Mouse (Mus musculus) embryonic facial prominence, embryonic 13.5 days (tissue): Measurements from ENCODE around the gene Col26a1. TPM values are rescaled to one million over a fixed set of nuclear protein-coding genes. Genes with fewer than 3 reads are reported as not detected.

Source experiments
- ATAC-seq: fragments of 200-750 bp; cut with Nextera tagmentation; 2 replicates; pipeline ENCODE4 v1.8.0; 2017; ENCODE audit warnings: low read depth; ENCODE audit not compliant: insufficient number of reproducible peaks, insufficient read depth, low FRiP score, low TSS enrichment
- H3K27ac ChIP-seq: fragments of 300-500 bp; sonication (generic); 2 replicates; pipeline ENCODE4 v1.5.1; 2015; ENCODE audit warnings: moderate library complexity, mild to moderate bottlenecking, inconsistent platforms
- H3K27me3 ChIP-seq: fragments of 300-500 bp; sonication (generic); 2 replicates; pipeline ENCODE4 v1.6.1; 2015; ENCODE audit warnings: mild to moderate bottlenecking, inconsistent platforms
- H3K36me3 ChIP-seq: fragments of 300-500 bp; sonication (generic); 2 replicates; pipeline ENCODE4 v1.6.1; 2015; ENCODE audit warnings: mild to moderate bottlenecking, inconsistent platforms
- H3K4me1 ChIP-seq: fragments of 300-500 bp; sonication (generic); 2 replicates; pipeline ENCODE4 v1.6.1; 2015; ENCODE audit warnings: inconsistent platforms
- H3K4me2 ChIP-seq: fragments of 300-500 bp; sonication (generic); 2 replicates; pipeline ENCODE4 v1.6.1; 2015; ENCODE audit warnings: moderate library complexity, mild to moderate bottlenecking, inconsistent platforms
- H3K4me3 ChIP-seq: fragments of 300-500 bp; sonication (generic); 2 replicates; pipeline ENCODE4 v1.5.1; 2015; ENCODE audit warnings: mild to moderate bottlenecking, inconsistent platforms
- H3K9ac ChIP-seq: fragments of 300-500 bp; sonication (generic); 2 replicates; pipeline ENCODE4 v1.6.1; 2015; ENCODE audit warnings: mild to moderate bottlenecking, inconsistent platforms
- H3K9me3 ChIP-seq: fragments of 300-500 bp; sonication (generic); 2 replicates; pipeline ENCODE4 v1.6.1; 2016; ENCODE audit warnings: inconsistent platforms
- whole genome bisulfite sequencing: fragments of 180-500 bp; shearing (Covaris S2); methylation state at CpG from one replicate; pipeline ENCODE4 v1.1.7; 2015; ENCODE audit warnings: mixed read lengths; 5-methylcytosine and 5-hydroxymethylcytosine counted together
- polyA plus RNA-seq: library from polyadenylated mRNA; unstranded; fragments of >200 nt; fragmentation: Nextera tagmentation; extraction: Ambion mirVana; gene quantifications from 2 replicates; pipeline ENCODE4 v1.2.1, GENCODE M21; 2015

The Col26a1 gene
- 273 and 319 TPM in 2 replicates for polyA plus RNA-seq

DNA sequence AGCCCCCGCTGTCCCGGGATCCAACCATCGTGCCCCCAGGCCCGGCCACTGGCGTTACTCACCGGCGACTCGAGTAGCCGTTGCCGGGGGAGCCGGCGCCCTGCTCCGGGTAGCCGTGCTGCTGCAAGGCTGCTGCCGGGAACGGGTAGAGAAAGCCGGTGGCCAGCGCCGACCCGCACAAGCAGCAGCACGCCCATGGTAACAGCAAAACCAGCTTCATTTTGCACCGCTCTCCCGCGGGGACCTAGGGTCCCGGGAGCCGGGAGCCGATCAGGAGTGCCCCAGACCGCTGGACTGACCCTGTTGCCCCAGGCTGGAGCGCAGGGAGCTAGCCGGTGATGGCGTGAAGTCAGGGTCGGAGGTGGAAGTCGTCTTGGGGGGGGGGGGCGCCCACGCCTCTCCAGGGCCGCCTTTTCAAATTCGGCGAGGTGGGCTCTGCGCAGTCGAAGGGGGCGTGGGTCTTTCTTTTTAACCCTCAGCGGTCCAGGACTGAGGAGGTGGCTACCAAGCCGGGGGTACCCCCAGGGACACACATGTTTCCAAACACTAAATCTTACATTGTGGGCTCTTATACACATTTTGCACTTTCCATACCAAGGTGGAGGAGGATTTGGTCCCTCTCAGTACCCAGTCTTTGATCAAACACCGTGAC is at the start of gene Col26a1:
Col26a1 (minus strand) TSS at position 422 of the 652 bp plus-strand sequence.
- no peaks in the 10 kb centered on the region; the same call in 1 of the 2 replicates for H3K27me3 ChIP-seq
- no peaks in the 10 kb centered on the region for H3K9me3 ChIP-seq
- peak within 1 kb of the TSS; percentile 94 for H3K27ac ChIP-seq
- peak; percentile 48; the same call in 1 of the 2 replicates for ATAC-seq
- 1% methylated on average over 44 of the region's 44 CpGs for WGBS
- H3K4me3 ChIP-seq, result peak within 1 kb of the TSS; percentile 89
- peaks cover 54% of the 10 kb centered on the region for H3K4me1 ChIP-seq
- peaks cover 17% of the 10 kb centered on the region; the same call in 1 of the 2 replicates for H3K36me3 ChIP-seq
- peak within 1 kb of the TSS; percentile 72 for H3K4me2 ChIP-seq
- peak within 1 kb of the TSS; percentile 95 for H3K9ac ChIP-seq

DNA sequence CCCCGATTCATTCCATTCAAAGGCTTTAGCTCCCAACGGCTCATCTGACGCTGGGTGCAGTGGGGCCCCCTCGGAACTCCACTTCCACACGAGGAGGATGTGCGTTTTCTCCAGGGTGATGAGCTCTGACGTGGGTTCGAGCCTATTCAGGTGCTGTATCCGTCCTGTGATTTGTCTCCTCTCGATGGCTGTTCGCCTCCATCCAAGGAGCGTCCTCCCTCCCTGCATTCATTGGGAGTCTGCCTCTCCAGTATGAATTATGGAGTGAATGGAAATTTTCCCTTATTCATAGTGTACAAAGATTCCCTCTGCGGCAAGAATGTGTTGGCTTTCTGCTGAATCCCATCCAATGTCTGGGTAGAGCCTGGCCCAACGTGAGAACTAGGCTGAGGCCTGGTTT is 48.9 kb upstream of the Col26a1 start:
- 81% methylated on average over 14 of the region's 14 CpGs for WGBS
- peaks cover 5% of the 10 kb centered on the region for H3K4me1 ChIP-seq
- no peak overlapping the region for H3K9ac ChIP-seq
- H3K4me2 ChIP-seq, result no peak overlapping the region
- H3K36me3 ChIP-seq, result peaks cover 10% of the 10 kb centered on the region; the same call in 1 of the 2 replicates
- H3K9me3 ChIP-seq, result no peaks in the 10 kb centered on the region
- no peak overlapping the region for H3K4me3 ChIP-seq
- no peak for ATAC-seq
- no peaks in the 10 kb centered on the region for H3K27me3 ChIP-seq
- H3K27ac ChIP-seq, result no peak overlapping the region

DNA sequence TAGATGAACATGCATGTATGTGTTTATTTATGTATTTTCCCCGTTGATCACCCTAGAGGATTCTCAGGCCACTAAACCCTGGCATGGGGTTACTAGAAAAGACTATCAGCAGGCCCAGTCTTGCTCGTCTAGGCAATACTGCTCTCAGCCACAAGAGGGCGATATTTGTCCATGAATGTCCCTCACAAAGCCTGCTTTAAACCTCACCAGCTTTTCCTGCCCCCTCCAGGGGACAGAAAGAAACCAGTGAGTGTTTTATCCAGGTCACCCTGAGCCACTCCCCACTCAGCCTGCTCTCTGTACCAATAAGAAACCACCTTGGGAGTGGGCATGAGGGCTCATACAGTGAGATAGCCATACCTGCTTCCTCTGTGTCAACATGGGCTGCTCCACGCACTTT is 46.1 kb upstream of the Col26a1 start:
- Histone ChIP-seq H3K4me1 (peaks cover 5% of the 10 kb centered on the region), H3K4me2 (no peak overlapping the region), H3K4me3 (no peak overlapping the region), H3K9me3 (no peaks in the 10 kb centered on the region), H3K27ac (no peak overlapping the region), H3K9ac (peak overlapping the region; percentile 46; the same call in 1 of the 2 replicates), H3K27me3 (no peaks in the 10 kb centered on the region), H3K36me3 (peaks cover 23% of the 10 kb centered on the region)
- ATAC-seq, result peak; percentile 63; the same call in 1 of the 2 replicates
- 17% methylated on average over 4 of the region's 4 CpGs for WGBS

DNA sequence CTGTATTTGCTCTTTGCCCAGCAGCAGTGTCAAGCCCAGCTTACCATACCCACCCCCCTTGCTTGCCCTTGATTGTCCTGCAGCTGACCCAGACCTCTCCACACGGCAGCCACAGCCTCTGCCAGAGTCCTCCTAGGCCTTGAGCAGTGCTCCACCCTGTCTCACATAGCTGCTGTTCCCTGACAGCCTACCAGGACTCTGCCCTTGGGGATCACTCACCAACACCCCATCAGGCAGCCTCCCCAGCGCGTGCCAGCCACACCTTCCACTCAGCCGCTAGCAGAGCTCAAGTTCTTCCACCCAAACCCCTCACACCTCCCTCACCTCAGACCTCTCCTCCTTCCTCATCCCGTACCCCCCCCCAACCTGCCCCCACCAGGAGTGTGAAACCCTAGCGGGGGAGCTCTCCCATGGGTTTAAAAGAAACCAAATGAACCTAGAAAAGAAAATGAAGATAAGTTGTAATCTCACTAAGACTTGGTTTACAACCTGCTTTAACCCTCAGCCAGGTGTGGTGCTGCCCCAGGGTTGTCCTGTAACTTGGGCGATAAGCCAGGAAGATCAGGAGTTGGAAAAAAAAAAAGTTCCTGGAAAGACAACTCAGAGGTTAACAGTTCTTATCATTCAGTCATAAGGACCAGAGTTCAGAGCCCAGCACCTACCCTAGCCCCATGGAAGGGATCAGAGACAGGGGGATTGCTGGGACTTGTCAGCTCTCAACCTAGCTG is 40.9 kb upstream of the Col26a1 start:
- ATAC-seq, result no peak
- H3K9ac ChIP-seq, result no peak overlapping the region
- H3K4me2 ChIP-seq, result no peak overlapping the region
- H3K27ac ChIP-seq, result no peak overlapping the region
- no peaks in the 10 kb centered on the region for H3K27me3 ChIP-seq
- WGBS, result 68% methylated on average over 7 of the region's 7 CpGs
- peaks cover 17% of the 10 kb centered on the region for H3K36me3 ChIP-seq
- H3K4me1 ChIP-seq, result peaks cover 5% of the 10 kb centered on the region; the same call in 1 of the 2 replicates
- H3K4me3 ChIP-seq, result no peak overlapping the region
- H3K9me3 ChIP-seq, result no peaks in the 10 kb centered on the region

DNA sequence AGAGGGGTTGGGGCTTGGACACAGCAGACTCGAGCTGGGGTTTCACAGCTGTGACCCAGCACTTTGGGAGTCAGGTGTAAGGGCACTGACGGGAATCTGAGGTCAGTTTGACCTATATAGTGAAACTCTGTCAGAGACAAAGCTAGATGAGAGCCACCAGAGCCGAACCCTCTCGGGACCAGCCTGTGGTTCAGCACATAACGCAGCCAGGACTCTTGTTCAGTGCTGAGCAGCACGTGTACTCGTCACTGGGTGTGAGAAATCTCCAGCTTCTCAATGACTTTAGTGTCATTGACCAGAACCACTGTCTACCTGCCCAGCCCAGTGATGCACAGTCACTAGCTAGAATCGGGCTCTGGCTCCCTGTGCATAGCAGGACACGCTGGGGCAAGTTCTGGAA is 39.8 kb upstream of the Col26a1 start:
- 78% methylated on average over 9 of the region's 9 CpGs for WGBS
- Histone ChIP-seq H3K4me3 (no peak overlapping the region), H3K9ac (no peak overlapping the region), H3K4me1 (peaks cover 5% of the 10 kb centered on the region; the same call in 1 of the 2 replicates), H3K36me3 (peaks cover 17% of the 10 kb centered on the region), H3K27me3 (no peaks in the 10 kb centered on the region), H3K27ac (no peak overlapping the region), H3K9me3 (no peaks in the 10 kb centered on the region), H3K4me2 (no peak overlapping the region)
- no peak for ATAC-seq

DNA sequence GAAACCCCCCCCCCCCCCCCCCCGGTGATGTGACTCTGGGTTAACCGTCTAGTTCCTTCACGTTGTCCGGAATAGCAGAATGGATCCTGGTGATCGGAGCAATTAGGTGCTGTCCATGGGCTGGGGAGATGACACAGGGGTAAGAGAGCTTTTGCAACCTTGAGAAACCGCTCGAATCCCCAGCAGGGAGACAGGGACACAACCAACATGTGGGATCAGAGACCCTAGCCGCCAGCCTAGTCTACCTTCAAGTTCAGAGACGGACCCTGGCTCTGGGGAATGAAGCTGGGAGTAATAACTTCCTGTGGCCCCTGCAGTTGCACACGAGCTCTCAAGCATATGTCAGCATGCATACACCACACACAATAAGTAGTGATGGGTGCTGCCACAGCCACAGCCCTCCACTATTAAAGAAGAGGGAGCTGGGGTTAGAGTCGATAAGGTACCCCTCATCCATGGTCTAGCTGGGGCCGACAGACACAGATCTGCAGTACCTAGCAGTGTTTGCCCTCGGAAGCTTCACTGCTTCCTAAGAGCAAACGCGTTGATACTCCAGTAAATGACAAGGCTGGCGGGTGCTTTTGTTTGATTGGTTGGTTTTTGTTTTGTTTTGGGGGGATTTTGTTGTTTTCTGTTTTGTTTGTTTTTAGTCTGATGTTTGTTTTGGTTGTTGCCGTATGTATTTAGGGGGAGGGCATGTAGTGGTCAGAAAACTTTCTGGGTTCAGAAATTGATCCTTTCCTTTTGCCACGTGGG is 36.7 kb upstream of the Col26a1 start:
- Histone ChIP-seq H3K36me3 (peaks cover 2% of the 10 kb centered on the region; the same call in 1 of the 2 replicates), H3K4me2 (peak overlapping the region; percentile 75), H3K4me3 (peak overlapping the region; percentile 63), H3K27ac (no peak overlapping the region), H3K27me3 (no peaks in the 10 kb centered on the region), H3K4me1 (peaks cover 5% of the 10 kb centered on the region; the same call in 1 of the 2 replicates), H3K9me3 (no peaks in the 10 kb centered on the region), H3K9ac (peak overlapping the region; percentile 81)
- no peak for ATAC-seq
- 22% methylated on average over 17 of the region's 18 CpGs for WGBS

DNA sequence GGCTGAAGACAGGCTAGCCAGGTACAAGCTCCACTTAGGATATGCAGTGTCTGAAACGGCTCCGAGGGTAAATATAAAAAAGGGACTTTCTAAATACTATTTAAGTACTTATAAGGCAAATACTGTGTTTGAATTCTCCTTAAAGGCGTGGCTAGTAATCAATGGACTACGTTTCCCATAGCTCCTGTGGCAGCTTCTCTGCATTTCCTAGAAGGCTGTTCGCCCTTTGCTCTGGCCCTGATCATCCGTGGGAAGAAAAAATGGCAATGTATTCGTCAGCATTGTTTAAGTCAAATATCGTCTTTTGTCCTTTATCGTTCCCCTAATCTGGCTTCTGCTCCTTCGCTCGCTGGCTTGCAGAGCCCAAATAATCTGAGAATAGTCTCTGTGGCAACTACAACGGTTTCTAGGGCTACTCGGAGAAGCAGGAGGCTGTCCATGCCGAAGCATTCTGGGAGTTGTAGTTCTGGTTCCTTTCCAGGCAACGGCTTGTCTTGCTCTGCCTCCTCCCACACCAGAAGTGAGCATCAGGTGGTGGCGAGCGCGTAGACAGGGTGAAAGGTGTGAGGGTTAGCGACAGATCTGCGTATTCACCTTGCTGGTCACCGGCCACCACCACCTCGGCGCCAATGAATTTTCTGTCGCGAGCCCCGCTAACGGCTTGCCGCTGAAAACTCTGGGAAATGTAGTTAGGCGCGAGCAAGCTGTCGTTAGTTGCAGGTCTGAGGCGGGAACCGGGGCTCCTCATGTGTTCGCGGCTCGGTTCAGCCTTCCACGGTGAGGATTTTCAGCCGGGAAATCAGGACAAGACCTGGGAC is 35.9 kb upstream of the Col26a1 start:
- Histone ChIP-seq H3K27me3 (no peaks in the 10 kb centered on the region), H3K9me3 (no peaks in the 10 kb centered on the region), H3K36me3 (peaks cover 6% of the 10 kb centered on the region; the same call in 1 of the 2 replicates), H3K4me1 (peaks cover 5% of the 10 kb centered on the region; the same call in 1 of the 2 replicates), H3K4me3 (peak overlapping the region; percentile 63), H3K27ac (no peak overlapping the region), H3K9ac (peak overlapping the region; percentile 81), H3K4me2 (peak overlapping the region; percentile 75)
- WGBS, result 4% methylated on average over 38 of the region's 38 CpGs
- peak; percentile 74; the same call in 1 of the 2 replicates for ATAC-seq

DNA sequence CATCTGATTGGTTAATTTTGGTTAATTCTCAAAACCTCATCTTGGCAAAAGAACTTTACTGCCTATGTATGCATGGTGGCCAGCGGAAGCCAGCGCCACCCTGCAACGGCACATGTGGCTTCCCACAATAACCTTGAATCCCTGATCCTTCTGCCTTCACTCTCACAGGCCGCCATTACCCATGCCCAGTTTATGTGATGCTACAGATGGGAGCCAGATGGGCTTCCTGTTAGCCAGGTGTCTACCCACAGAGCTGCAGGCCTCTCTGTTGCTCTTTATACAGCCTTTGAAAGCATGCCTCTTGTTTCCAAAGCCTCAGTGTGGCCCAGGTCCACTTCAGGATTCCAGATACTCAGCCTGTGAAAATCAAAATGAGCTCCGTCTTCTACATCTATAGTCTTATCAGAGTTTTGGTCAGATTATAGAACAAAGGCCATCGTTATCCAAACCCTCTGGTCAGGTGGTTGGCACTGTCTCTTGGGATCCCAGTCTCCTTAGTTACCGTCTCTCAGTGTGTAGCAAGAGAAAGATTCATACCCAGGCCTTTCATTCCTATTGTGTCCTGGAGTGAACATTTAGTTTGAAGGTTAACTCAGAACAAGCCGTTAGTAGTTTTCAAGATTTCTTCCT is 34.7 kb upstream of the Col26a1 start:
- H3K4me1 ChIP-seq, result peaks cover 5% of the 10 kb centered on the region; the same call in 1 of the 2 replicates
- H3K27me3 ChIP-seq, result no peaks in the 10 kb centered on the region
- no peaks in the 10 kb centered on the region for H3K9me3 ChIP-seq
- no peak overlapping the region for H3K27ac ChIP-seq
- WGBS, result 95% methylated on average over 8 of the region's 8 CpGs
- H3K4me2 ChIP-seq, result no peak overlapping the region
- no peak for ATAC-seq
- H3K36me3 ChIP-seq, result peaks cover 17% of the 10 kb centered on the region
- H3K9ac ChIP-seq, result no peak overlapping the region
- H3K4me3 ChIP-seq, result no peak overlapping the region

DNA sequence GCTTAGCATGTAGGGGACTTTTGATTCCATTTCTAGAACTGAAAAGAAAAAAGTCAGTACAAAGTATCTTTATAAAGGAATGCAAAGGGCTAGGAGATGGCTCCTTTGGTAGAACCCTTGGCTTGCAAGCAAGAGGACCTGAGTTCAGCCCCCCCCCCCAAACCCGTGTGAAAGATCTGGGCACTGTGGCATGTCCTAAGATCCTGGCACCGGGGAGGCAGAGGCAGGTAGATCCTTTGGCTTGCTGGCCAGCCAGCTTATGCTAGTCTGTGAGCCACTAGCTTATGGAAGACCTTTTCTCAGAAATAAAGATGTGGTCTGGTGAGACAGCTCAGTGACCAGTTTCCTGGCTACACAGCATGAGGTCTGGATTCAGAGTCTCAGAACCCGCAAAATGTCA is 31.2 kb upstream of the Col26a1 start:
- H3K27ac ChIP-seq, result no peak overlapping the region
- H3K9me3 ChIP-seq, result no peaks in the 10 kb centered on the region
- peaks cover 37% of the 10 kb centered on the region for H3K36me3 ChIP-seq
- WGBS, result 78% methylated on average over 3 of the region's 3 CpGs
- H3K9ac ChIP-seq, result no peak overlapping the region
- no peak overlapping the region for H3K4me3 ChIP-seq
- H3K4me2 ChIP-seq, result no peak overlapping the region
- no peak for ATAC-seq
- no peaks in the 10 kb centered on the region for H3K27me3 ChIP-seq
- peaks cover 2% of the 10 kb centered on the region; the same call in 1 of the 2 replicates for H3K4me1 ChIP-seq

DNA sequence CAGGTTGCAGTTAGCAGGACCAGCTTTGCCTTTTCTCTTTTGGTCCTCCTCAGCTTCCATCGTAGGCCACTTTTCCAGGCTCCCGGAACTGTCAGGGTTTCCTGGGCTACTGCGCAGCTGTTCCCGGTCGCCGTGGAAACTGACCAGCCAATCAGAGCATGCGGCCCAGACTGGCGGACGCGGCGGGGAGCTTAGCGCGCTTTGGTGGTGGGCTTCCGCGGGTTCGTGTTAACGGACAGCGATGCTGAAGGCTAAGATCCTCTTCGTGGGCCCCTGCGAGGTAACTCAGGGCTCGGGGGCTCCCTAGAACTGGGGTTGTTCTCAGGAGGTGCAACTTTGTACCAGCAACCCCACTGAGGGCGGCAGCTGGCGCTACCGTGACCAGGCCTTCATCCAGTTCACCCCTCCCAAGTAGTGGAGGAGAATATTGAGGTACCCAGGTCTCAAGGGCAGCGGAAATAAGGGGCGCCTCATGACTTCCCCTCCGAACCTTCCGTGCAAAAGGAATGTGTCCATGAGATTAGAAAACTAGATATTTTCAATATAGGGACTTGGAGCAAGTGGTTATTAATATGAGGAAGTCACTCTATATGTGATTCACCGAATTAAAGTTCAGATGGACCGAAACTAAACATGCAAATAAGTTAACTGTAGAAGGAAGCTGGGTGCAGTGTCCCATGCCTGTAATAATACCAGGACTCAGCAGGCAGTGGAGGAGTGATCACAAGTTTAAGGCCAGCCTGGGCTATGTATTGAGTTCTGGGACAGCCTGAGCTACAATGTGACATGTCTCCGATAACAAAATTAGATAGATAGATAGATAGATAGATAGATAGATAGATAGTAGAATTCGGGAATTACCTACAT is 25.2 kb upstream of the Col26a1 start, which contains the start of gene Ift22:
Ift22 (plus strand) TSS at position 160 of the 867 bp plus-strand sequence.
- 10% methylated on average over 32 of the region's 32 CpGs for WGBS
- Histone ChIP-seq H3K9me3 (no peaks in the 10 kb centered on the region), H3K36me3 (peaks cover 25% of the 10 kb centered on the region), H3K4me2 (peak within 1 kb of the TSS; percentile 76), H3K4me1 (peaks cover 10% of the 10 kb centered on the region), H3K27me3 (no peaks in the 10 kb centered on the region), H3K4me3 (peak within 1 kb of the TSS; percentile 67), H3K27ac (no peak within 1 kb of the TSS), H3K9ac (peak within 1 kb of the TSS; percentile 80)
- ATAC-seq, result peak; percentile 86
